Mouse (Mus musculus) forebrain, embryonic 13.5 days (tissue): ENCODE data around the gene Ippk. TPM values are rescaled to one million over a fixed set of nuclear protein-coding genes. Genes with fewer than 3 reads are reported as not detected.
A peak's percentile ranks its signal among the peaks of the same experiment; 100 is the strongest.

ENCODE experiments used
- ATAC-seq: fragments of 200-750 bp; cut with Nextera tagmentation; 2 replicates; pipeline ENCODE4 v1.8.0; 2017
- H3K27ac ChIP-seq: fragments of 300-500 bp; sonication (generic); 2 replicates; pipeline ENCODE4 v1.5.1; 2015; ENCODE audit warnings: inconsistent platforms, mild to moderate bottlenecking, moderate library complexity
- H3K27me3 ChIP-seq: fragments of 300-500 bp; sonication (generic); 2 replicates; pipeline ENCODE4 v1.6.1; 2015; ENCODE audit warnings: mild to moderate bottlenecking, inconsistent platforms
- H3K36me3 ChIP-seq: fragments of 300-500 bp; sonication (generic); 2 replicates; pipeline ENCODE4 v1.6.1; 2015; ENCODE audit warnings: mild to moderate bottlenecking, inconsistent platforms; ENCODE audit not compliant: poor library complexity, severe bottlenecking
- H3K4me1 ChIP-seq: fragments of 300-500 bp; sonication (generic); 2 replicates; pipeline ENCODE4 v1.6.1; 2015; ENCODE audit warnings: inconsistent platforms
- H3K4me2 ChIP-seq: fragments of 300-500 bp; sonication (generic); 2 replicates; pipeline ENCODE4 v1.6.1; 2015; ENCODE audit warnings: inconsistent platforms, mild to moderate bottlenecking, moderate library complexity
- H3K4me3 ChIP-seq: fragments of 300-500 bp; sonication (generic); 2 replicates; pipeline ENCODE4 v1.5.1; 2015; ENCODE audit warnings: mild to moderate bottlenecking, inconsistent platforms
- H3K9ac ChIP-seq: fragments of 300-500 bp; sonication (generic); 2 replicates; pipeline ENCODE4 v1.6.1; 2015; ENCODE audit warnings: mild to moderate bottlenecking, inconsistent platforms
- H3K9me3 ChIP-seq: fragments of 300-500 bp; sonication (generic); replicated peaks from 2 replicates; pipeline ENCODE4 v1.6.1; 2016; ENCODE audit warnings: inconsistent platforms
- WGBS: fragments of 180-500 bp; shearing (Covaris S2); methylation state at CpG from one replicate; pipeline ENCODE4 v1.1.7; 2015; 5-methylcytosine and 5-hydroxymethylcytosine counted together
- polyA plus RNA-seq: library from polyadenylated mRNA; unstranded; fragments of >200 nt; fragmentation: Nextera tagmentation; extraction: Ambion mirVana; gene quantifications from 2 replicates; pipeline ENCODE4 v1.2.1, GENCODE M21; 2015

Ippk gene
- polyA plus RNA-seq, 1 experiment from 2014 or later: 14.1 TPM

DNA sequence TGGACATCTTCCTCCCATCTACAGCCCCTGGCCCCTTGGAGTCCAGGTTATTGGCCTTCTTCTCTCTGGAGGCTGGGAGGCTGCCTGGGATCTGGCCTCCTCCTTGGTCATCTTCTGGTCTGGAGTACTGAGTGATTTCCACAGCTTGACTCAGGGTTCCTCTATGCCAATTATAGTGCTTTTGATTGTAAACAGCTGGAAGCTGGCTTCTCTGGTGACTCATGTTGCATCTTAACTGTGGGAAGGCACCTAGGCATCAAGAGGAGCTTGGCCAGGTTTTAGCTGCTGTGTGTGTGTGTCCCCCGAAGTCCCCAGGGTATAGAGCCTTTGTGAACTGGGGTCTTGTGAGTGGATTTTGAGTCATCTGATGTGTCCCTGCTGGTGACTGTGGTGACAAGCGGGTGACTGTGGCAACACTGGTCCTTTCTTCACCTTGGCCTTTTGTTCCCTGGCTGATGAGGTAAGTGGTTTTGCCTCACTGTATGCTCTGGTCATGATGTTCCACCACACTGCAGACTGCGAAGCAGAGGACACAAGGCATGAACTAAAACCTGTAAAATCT is 26.1 kb upstream of the Ippk start:
- Histone ChIP-seq H3K4me3 (no peak overlapping the region), H3K4me2 (no peak overlapping the region), H3K9me3 (no peaks in the 10 kb centered on the region; the same call in 1 of the 2 replicates), H3K27me3 (no peaks in the 10 kb centered on the region), H3K4me1 (no peaks in the 10 kb centered on the region), H3K36me3 (peaks cover 7% of the 10 kb centered on the region), H3K27ac (no peak overlapping the region), H3K9ac (no peak overlapping the region)
- ATAC-seq: no peak
- WGBS: 92% methylated on average over 3 of the region's 3 CpGs

DNA sequence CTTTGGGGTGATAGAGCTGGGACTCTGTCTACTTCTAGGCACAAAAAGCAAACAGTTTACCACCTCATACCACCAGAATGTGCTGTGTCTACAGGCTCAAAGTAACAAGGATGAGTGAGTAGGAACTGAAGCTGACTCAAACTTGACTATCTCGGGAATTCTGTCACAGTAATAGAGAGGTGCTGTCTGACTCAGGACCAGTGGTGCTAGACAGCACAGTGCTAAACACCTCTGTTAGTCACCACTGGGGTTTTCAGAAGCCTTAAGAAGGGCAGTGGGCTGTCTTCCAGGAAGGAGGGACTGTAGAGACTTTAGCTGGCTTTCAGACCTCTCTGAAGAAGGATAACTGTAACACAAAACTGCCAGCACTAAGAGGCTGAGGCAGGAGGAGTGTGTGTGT is 24.3 kb upstream of the Ippk start:
- Histone ChIP-seq H3K27me3 (no peaks in the 10 kb centered on the region), H3K4me2 (no peak overlapping the region)
- ATAC-seq: no peak

DNA sequence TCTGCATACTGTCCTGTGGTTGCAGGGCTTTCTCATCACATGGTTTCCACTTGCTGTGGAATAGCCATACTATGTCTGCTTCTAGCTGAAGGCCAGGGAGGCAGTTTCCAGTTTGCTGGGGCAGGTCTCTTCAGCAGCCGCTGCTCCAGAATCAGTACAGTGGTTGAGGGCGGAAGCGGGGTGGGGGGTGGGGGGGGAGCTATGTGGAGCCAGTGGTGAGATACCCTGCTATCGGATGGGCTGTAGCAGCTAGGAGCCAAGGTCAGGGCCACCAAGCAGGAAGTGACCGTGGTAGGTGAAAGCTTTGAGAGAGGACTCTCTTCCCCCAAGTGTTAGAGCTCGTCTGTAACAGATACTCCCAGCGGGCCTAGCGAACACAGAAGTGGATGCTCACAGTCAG is 22.9 kb upstream of the Ippk start:
- Histone ChIP-seq H3K9ac (no peak overlapping the region), H3K27ac (no peak overlapping the region), H3K4me1 (no peaks in the 10 kb centered on the region), H3K4me3 (no peak overlapping the region), H3K9me3 (no peaks in the 10 kb centered on the region), H3K36me3 (no peaks in the 10 kb centered on the region), H3K4me2 (no peak overlapping the region), H3K27me3 (no peaks in the 10 kb centered on the region)
- no peak for ATAC-seq
- 92% methylated on average over 8 of the region's 8 CpGs for WGBS

More for the DNA sequence above, 24.3 kb upstream of the Ippk start:
- Histone ChIP-seq H3K36me3 (no peaks in the 10 kb centered on the region), H3K9me3 (no peaks in the 10 kb centered on the region), H3K27ac (no peak overlapping the region), H3K4me3 (no peak overlapping the region), H3K4me1 (no peaks in the 10 kb centered on the region), H3K9ac (no peak overlapping the region)
- WGBS: 91% methylated on average over 1 of the region's 1 CpGs

DNA sequence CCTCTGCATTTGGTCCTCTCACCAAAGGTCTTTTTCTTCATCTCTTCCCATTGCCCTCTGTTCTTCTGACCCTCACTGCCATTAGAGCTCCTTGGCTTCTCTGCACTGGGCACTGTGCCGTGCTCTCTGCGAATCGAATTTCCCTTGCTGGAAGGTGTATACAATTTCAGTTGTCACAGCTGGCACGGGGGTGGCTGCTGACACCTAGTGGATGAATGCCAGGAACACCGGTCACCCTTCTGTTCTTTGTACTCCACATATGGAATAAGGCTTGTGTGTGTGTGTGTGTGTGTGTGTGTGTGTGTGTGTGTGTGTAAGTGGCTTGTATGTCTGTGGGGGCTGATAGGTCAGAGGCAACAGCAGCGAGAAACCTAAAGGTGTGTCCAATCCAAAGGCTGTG is 20.9 kb upstream of the Ippk start:
- Histone ChIP-seq H3K36me3 (no peaks in the 10 kb centered on the region), H3K4me3 (no peak overlapping the region), H3K9ac (no peak overlapping the region), H3K4me2 (no peak overlapping the region), H3K27me3 (no peaks in the 10 kb centered on the region), H3K4me1 (no peaks in the 10 kb centered on the region), H3K27ac (no peak overlapping the region), H3K9me3 (no peaks in the 10 kb centered on the region)
- 78% methylated on average over 6 of the region's 6 CpGs for WGBS
- ATAC-seq: peak; percentile 48; the same call in 1 of the 2 replicates

DNA sequence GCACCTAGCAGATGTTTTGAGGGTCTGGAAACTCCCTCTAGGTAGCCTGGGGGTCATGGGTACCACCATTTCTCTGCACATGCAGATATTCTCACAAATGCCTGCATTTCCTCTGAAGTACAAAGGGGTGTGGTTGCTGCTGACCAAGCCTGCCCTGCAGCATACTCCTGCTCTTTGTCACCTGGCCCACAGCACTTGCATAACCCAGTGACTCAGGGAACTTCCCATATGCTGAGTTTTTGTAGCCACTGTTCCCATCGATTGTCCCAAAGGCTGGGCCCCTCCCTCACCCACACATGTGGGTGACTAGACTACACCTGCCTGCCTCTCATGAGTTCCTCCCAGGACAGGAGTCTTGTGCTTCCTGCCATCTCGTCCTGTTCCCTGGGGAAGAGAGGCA is 18.4 kb upstream of the Ippk start:
- Histone ChIP-seq H3K4me1 (no peaks in the 10 kb centered on the region), H3K36me3 (no peaks in the 10 kb centered on the region), H3K9me3 (no peaks in the 10 kb centered on the region), H3K27me3 (no peaks in the 10 kb centered on the region), H3K4me3 (no peak overlapping the region), H3K9ac (no peak overlapping the region), H3K27ac (no peak overlapping the region), H3K4me2 (no peak overlapping the region)
- 85% methylated on average over 2 of the region's 2 CpGs for WGBS
- no peak for ATAC-seq

DNA sequence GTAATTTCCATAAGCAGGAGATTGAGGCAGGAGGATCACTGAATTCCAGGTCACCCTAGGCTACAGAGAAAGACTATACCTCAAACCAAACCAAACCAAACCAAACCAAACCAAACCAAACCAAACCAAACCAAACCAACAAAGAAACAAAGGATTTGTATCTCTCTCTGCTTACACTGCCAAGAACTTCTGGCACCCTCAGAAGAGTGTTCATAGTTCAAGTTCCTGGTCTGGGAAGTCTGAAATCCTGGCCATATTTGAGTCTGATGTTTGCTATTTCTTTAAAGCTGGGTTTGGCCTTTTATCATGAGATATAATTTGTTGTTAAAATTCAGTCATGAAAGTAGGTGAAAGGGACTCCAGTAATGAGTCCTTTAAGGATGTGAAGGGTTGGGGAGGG is 13.3 kb upstream of the Ippk start:
- H3K4me3 ChIP-seq: no peak overlapping the region
- H3K4me1 ChIP-seq: no peaks in the 10 kb centered on the region
- H3K9ac ChIP-seq: no peak overlapping the region
- no peaks in the 10 kb centered on the region for H3K27me3 ChIP-seq
- H3K27ac ChIP-seq: no peak overlapping the region
- ATAC-seq: no peak
- H3K4me2 ChIP-seq: no peak overlapping the region
- no peaks in the 10 kb centered on the region for H3K36me3 ChIP-seq
- H3K9me3 ChIP-seq: no peaks in the 10 kb centered on the region

DNA sequence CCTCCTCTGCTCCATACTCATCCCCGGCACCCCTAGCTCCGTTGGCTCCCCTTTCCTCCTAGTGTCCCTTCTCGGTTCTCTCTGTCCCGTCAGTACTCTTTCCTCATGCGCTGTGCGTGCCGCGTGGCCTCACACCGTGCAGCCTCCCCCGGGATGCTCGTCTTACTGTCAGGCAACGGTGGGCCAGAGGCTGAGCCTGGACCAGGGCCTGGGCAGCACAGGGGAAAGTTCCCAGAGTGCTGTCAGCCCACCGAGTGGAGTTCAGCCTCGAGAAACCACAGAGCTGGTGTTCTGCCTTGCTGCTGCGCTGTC is 513 bp downstream of the Ippk start:
- peak overlapping the region; percentile 97 for H3K4me2 ChIP-seq
- no peak for ATAC-seq
- peaks cover 4% of the 10 kb centered on the region; the same call in 1 of the 2 replicates for H3K27me3 ChIP-seq
- WGBS: 1% methylated on average over 15 of the region's 15 CpGs
- peaks cover 5% of the 10 kb centered on the region; the same call in 1 of the 2 replicates for H3K36me3 ChIP-seq
- H3K9me3 ChIP-seq: no peaks in the 10 kb centered on the region
- peak overlapping the region; percentile 86 for H3K4me3 ChIP-seq
- peaks cover 33% of the 10 kb centered on the region for H3K4me1 ChIP-seq
- H3K9ac ChIP-seq: peak overlapping the region; percentile 87
- peak overlapping the region; percentile 6; the same call in 1 of the 2 replicates for H3K27ac ChIP-seq

DNA sequence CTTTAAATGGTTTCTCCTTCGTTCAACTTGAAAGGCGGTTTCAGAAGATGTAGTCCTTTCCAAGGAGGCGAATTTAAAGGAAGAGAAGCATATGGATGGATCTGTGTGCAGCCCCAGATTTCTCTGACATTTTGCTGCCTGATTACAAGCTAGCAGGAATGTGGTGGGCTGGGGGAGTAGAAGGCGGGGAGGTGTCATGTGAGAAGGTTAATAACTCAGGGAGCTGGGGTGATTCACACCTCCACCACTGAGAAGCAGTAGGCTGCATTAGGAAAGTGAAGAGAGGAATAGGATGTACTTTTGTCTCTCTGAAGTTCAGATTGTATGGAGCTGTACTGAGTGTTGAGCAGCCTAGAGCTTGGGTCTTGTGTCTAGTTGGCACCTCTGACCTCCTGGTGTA is 910 bp downstream of the Ippk start:
- 37% methylated on average over 4 of the region's 4 CpGs for WGBS

DNA sequence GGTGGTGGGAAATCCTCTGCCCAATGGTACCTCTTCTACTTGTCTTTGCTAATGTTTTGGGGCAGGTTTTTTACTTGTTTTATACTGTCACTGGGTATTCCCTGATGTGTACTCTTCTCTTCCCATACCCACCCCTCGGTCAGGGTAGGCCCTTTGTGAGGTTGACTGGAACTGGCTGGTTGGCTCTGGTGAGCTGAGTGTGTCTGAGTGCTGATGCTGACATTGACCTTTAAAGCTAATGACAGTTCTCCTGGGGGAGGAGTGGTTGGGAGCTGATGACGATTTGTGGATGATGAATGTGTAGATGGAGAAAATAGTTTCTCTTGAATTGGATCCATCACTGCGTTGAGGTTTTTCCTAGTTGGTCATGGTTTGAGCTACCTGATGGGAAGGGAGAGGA is 5.7 kb downstream of the Ippk start:
- H3K27me3 ChIP-seq: no peaks in the 10 kb centered on the region
- H3K27ac ChIP-seq: no peak overlapping the region
- no peaks in the 10 kb centered on the region for H3K9me3 ChIP-seq
- peaks cover 5% of the 10 kb centered on the region; the same call in 1 of the 2 replicates for H3K36me3 ChIP-seq
- H3K4me2 ChIP-seq: no peak overlapping the region
- H3K4me3 ChIP-seq: no peak overlapping the region
- 90% methylated on average over 3 of the region's 3 CpGs for WGBS
- ATAC-seq: no peak
- no peak overlapping the region for H3K9ac ChIP-seq
- H3K4me1 ChIP-seq: peaks cover 26% of the 10 kb centered on the region

More for the DNA sequence above, 910 bp downstream of the Ippk start:
- H3K4me3 ChIP-seq: peak overlapping the region; percentile 86
- H3K36me3 ChIP-seq: peaks cover 5% of the 10 kb centered on the region; the same call in 1 of the 2 replicates
- no peak for ATAC-seq
- no peaks in the 10 kb centered on the region for H3K9me3 ChIP-seq
- peaks cover 4% of the 10 kb centered on the region; the same call in 1 of the 2 replicates for H3K27me3 ChIP-seq
- peak overlapping the region; percentile 97 for H3K4me2 ChIP-seq
- H3K27ac ChIP-seq: no peak overlapping the region
- H3K9ac ChIP-seq: peak overlapping the region; percentile 87
- peaks cover 33% of the 10 kb centered on the region for H3K4me1 ChIP-seq

DNA sequence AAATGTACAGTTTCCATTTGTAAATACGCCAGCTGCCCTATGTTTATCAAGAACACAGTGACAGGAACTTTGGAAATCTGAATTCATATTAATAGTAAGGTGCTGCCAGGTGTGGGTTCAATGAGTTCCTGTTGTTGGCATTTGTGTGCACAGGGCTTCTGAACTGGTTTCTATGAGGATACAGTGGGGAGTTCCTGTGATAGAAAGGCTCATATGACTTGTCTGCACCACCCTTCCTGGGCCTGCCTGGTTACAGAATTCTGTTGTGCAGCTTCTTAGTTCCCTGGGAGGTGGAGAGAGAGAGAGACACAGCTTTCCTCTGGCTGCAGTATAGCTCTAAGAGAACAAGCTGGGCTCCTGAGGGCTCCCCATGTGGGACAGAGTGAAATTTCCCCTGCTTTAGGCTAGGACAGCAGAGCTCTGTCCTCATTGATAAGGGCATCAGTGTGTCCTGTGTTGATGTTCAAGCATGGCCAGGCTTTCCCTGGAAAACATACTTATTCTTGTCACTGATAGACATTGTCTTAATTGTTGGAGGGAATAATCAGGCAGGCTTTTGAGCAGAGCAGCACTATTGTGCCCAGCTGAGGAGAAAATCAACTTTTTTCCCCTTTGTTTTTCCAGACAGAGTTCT is 7.1 kb downstream of the Ippk start:
- peaks cover 6% of the 10 kb centered on the region; the same call in 1 of the 2 replicates for H3K36me3 ChIP-seq
- no peaks in the 10 kb centered on the region for H3K27me3 ChIP-seq
- no peak overlapping the region for H3K27ac ChIP-seq
- H3K9me3 ChIP-seq: no peaks in the 10 kb centered on the region
- no peak for ATAC-seq
- H3K4me3 ChIP-seq: no peak overlapping the region
- no peak overlapping the region for H3K9ac ChIP-seq
- H3K4me1 ChIP-seq: peaks cover 12% of the 10 kb centered on the region
- 88% methylated on average over 1 of the region's 1 CpGs for WGBS
- H3K4me2 ChIP-seq: no peak overlapping the region

DNA sequence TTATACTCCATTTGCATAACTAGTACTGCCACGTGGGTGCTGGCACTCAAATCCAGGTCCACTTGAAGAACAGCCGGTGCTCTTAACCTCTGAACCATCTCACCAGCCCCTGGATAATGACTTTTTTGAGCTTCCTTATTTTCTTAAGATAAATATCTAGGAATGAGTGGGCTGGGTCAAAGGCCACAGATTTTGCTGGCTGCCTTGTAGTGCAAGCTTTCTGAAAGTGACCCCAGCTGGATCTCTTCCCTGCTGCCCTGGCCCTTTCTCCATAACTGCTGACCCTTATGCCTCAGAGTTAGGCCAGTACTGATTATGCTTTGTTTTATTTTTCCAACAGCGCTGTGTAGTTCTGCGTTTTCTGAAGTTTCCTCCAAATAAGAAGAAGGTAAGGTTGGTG is 9.5 kb downstream of the Ippk start:
- no peak overlapping the region for H3K27ac ChIP-seq
- no peaks in the 10 kb centered on the region for H3K27me3 ChIP-seq
- no peak overlapping the region for H3K9ac ChIP-seq
- peaks cover 5% of the 10 kb centered on the region; the same call in 1 of the 2 replicates for H3K4me1 ChIP-seq
- H3K9me3 ChIP-seq: no peaks in the 10 kb centered on the region
- H3K4me2 ChIP-seq: no peak overlapping the region
- ATAC-seq: no peak
- WGBS: 90% methylated on average over 4 of the region's 4 CpGs
- H3K36me3 ChIP-seq: peaks cover 23% of the 10 kb centered on the region
- H3K4me3 ChIP-seq: no peak overlapping the region

DNA sequence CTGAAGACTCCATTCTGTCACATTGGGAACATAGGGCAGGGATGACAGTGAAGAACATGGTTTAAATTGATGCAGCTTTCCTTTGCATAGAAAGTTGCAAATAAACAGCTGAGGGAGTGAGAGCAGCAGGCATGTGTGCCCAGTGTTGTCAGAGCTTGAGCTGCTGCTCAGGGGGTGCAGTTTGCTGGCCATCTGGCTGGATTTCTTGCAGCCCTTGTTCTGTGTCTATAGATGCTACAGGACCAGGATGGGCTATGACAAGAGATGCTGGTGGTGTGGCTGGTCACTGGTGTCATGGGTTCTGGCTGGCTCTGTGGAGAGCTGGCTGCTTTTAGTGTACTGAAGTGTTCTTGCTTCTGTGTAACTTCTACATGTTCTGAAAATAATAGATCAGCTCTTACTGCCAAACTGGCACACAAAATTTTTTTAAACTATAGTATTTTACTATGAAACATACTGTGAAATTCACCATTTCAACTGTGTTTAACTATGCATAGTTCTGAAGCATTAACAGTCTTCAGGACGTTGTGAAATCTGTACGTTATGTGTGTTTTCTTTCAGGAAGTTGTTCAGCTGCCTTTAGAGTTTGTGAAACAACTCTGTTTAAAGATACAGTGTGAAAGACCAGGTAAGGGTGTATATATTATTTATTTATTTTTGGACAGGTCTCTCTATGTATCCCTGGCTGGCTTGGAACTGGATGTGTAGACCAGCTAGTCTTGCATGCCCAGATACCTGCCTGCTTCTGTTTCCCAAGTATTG is 12.4 kb downstream of the Ippk start:
- Histone ChIP-seq H3K9me3 (no peaks in the 10 kb centered on the region), H3K4me1 (0 out of 2 replicates have a peak, but pooled peaks cover under 1% of the 10 kb centered on the region), H3K9ac (no peak overlapping the region; the same call in 1 of the 2 replicates), H3K4me3 (no peak overlapping the region), H3K27ac (no peak overlapping the region), H3K27me3 (no peaks in the 10 kb centered on the region), H3K4me2 (no peak overlapping the region), H3K36me3 (peaks cover 42% of the 10 kb centered on the region)
- ATAC-seq: no peak
- WGBS: 95% methylated on average over 2 of the region's 2 CpGs
